Mouse (Mus musculus): ENCODE results near the gene Cstf2t.
A peak's percentile ranks its signal among the peaks of the same experiment; 100 is the strongest.

Gene Cstf2t

DNA sequence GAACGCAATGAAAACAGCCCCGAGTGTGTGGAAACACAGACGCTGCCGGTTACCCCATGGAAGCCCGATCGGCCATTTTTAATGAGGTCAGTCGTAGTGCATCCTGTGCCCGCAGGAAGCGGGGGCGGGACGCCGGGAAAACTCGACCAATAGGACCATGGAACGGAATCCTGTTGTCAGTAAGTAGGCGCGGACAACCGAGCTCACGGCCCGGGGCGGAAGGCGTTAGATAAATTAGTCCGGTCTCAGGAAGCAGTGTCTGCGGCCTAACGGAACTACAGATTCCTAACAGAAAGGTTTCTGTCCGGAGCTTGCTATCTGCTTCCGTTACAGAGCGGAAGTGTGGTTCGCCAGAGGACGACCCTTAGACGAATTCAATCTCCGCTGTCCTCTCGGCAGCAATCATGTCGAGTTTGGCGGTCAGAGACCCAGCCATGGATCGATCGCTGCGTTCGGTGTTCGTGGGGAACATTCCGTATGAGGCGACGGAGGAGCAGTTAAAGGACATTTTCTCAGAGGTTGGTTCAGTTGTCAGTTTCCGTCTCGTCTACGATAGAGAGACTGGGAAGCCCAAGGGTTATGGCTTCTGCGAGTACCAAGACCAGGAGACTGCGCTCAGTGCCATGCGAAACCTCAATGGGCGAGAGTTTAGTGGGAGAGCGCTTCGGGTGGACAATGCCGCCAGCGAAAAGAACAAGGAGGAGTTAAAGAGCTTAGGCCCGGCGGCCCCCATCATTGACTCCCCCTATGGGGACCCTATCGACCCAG, at the start of gene Cstf2t:
Gene Cstf2t (plus strand): TSS at position 176 of the 768 bp plus-strand sequence.
- peak; percentile 99 for DNase-seq

DNA sequence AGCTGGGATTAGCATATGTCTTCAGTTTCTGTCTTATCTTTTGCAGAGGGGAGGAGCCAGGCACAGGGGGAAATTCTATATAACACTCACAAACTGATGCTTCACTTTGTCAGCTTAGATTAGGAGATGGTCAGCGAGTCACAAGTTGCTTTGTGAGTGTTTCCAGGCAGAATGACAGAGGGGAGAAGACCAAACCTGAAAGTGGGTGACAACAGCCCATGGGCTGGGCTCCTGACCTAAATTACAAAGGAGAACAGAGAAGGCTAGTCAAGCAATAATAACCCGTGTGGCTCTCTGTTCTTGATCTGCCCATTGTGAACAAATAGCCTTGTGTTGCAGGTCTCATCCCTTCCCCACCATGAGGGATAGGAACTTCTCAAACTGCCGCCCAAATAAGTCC, 43.7 kb upstream of the Cstf2t start:
- no peak for DNase-seq

DNA sequence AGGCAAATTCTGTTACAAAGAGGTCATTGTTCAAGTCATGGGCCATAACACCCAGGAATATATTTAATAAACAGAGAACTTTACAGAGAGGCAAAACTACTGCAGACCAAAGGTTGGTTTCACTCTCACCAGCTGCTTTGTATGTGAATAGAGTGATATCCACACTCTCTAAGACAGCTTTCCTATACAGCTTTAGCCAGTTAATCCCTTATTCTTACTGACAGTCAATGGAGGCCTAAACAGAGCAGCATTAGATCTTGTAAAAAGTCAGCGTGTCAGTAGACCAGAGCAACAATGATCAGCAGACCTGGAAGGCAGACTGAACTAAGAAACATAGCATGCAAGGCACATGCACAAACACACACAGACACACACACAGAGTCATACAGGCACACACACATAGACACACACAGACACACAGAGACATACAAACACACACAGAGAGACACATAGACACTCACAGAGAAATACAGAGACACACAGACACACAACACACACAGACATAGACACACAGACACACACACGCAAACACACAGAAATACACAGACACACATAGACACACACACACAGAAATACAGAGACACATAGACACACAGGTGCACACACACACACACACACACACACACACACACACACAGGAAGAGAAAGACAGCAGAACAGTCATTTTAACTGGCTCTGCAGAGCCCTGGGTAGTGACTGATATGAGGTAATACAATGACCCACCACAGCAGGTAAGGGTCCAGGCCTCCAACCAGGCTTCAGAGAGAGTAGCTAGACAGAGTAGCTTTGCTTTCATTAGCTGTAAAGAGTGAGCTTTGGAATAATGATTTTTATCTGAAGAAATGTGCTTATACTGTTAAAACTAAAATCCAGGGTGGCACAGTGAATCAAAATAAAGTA, 41.4 kb upstream of the Cstf2t start:
- no peak for DNase-seq

DNA sequence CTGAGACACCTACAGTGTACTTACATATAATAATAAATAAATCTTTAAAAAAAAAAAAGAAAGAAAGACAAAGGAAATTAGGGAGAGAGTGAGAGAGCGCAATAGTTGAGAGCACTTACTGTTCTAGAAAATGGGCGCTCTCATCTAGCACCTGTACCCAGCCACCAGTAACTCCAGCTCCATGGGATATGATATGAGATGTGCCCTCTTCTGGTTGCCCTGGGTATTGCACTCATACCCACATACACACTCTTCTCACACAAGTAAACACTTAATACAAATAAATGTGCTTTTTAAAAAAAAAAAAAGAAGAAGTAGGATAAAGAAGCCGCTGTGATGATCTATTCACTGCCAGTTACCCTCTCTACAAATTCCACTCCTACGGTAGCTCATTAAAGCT, 36.0 kb upstream of the Cstf2t start:
- no peak for DNase-seq

DNA sequence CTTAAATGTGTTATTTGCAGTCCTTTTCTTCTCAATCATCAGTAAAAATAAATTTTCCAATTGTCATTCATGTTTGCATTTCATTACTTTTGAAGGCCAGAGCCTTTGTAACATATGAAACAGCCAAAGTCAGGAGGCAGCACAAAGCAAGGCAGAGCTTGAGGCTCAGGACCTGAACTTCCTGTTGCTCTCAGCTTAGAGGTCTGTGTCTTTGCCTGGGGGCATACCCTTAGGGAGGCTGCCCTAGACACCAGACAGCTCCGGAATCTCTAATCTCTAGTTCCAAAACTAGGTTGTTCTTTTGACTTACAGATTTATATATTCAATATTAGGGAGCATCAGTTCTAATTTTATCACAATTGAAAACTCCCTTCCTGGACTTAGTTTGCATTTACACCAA, 17.9 kb upstream of the Cstf2t start:
- DNase-seq, result no peak

DNA sequence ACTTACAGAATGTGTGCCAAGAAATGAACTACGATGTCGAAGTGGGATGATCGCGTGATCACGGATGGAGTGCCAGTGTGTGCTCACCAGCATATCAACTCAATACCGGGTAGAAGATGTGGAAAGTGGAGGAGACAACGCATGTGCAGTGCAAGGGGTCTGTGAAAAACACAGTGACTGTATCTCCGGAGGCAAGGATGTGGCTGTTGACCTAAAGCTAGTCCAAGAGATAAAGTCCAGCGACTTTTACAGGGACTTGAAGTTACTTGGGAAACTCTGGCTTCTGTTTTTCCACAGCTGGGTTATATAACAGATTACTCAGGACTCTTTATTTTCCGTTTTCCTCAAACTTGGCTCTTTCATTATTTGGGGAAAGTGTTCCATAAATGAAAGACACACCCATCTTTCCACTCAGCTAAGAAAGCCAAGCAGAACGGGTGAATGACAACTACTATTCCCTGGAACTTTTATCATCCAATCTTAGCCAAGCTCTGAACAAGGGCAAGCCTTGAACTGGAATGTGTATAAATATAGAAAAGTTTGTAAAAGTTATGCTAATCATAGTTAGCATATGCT, 17.3 kb upstream of the Cstf2t start:
- no peak for DNase-seq

DNA sequence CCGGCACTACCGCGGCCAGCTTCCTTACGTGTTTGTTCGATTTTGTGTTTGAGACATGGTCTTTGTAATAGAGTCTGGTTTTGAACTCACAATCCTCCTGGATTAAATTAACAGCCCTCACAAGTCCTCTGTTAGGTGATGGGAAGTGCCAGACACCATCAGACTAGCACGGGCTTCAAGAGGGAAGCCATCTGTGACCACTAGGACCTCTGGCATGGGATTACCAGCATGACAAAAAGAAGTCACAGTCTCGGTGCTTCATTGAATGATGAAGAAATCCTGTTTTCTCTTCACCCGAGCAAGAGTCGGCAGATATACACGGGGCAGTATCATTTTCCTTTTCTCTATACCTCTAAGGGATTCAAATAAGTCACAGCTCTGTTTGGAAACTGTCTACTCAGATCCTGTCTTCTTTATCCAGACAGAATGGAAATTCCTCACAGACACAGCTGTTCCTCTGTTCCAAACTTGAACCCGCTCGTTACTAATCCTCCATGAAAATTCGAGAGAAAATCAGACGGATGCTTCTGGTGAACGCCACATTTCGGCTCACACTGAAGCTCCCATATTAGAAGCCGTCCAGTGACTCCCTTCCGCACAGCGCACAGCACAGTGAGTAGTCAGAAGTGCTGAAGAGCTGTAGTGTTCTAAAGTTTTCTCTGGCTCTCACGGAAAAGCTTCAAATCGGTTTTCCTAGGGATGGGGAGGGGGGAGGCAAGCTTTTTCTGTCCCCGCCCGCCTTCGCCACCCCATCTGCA, 8.5 kb upstream of the Cstf2t start:
- DNase-seq, result no peak

DNA sequence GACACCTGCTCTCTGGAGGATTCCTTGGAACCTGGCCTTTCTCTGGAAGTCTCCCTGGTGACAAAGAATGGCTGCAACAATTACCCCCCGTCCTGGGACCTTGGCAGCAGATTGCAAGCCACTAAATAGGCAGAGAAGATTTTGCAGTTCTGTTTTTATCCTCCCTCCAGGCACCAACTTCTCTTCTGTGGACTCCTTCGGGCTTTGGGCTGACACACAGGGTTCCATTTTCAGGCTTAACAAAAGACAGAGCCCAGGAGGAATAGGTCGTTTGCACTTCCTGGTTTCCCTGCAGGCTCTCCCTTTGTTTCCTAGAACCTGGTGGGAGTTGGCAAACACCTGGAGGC, 7.9 kb upstream of the Cstf2t start:
- DNase-seq, result no peak

DNA sequence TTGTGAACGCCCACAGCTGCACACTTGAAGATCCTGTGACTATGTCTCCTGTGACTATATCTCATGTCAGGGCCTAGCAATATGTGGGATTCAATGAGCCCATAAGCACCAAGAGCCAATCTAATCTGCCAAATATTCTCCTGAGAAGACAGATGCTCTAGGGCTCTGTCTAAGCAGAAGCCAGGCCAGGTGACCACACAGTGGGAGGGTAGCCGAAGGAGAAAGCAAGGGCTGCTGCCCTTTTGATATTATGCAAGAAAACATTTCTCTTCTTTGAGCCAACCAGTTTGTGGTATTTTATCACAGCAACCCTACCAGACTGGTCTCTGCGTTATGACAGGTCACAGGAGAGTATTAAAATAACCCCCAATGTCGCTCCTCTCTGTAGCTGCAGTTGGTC, 6.5 kb upstream of the Cstf2t start:
- no peak for DNase-seq

DNA sequence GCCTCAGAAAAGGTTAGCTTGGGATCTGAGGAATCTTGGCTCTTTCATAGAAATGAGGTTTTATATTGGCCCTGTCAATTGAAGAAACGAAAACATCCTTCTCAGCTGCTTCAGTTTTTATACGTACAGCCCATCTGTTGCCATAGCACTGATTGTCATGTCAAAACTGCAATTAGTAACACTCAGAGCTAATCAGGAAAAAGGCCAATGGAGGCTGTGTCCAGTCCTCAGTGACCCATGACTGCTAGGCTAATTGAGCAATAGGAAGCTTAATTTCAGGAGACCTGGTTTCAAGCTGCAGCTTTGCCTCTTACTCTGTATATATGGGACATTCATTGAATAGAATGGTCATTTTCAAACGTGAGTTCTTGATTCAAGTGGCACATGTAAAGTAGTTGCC, 4.4 kb upstream of the Cstf2t start:
- DNase-seq, result no peak

DNA sequence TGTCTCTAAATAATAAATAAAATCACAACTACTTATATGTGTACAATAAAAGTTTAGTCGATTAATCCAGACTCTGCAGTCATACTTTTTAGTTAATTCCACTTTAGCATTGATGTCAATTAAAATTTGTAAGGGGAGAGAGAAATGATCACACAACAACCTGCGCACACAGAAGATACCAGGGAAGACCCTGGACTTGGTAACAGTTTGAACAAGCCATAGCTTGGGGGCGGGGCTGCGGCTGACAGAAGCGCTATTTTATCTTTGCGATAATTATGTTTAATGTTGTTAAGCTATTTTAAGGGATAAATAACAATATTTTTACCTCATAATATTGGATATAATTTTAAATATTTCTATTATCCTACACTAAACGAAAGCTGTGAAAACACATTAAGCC, 411 bp upstream of the Cstf2t start:
- no peak for DNase-seq

DNA sequence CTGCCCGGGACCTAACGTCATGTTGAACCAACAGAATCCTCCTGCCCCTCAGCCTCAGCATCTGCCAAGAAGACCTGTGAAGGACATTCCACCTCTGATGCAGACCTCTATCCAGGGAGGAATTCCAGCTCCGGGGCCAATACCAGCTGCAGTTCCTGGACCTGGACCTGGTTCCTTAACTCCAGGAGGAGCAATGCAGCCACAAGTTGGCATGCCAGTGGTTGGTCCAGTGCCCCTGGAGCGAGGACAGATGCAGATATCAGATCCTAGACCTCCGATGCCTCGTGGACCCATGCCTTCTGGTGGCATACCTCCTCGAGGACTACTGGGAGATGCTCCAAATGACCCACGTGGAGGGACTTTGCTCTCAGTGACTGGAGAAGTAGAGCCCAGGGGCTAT, 1.1 kb downstream of the Cstf2t start:
- peak; percentile 33 for DNase-seq

DNA sequence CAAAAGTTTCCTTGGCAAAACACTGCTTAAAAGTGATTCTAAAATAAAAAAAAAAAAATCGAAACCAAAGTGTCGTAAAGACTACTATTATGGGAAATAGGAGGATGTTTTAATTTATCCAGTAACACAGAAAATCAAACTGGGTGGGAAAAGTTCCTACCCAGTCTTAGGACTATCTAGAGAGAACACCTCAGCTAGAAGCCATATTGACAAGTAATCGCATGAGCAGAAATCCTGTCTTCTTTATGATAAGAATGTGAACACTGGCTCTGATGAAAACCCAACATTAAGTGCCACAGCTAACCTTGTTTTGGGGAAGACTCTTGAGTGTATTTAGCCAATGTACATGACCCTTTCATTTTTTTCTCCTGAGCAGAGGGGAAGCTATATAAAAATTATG, 15.2 kb downstream of the Cstf2t start:
- no peak for DNase-seq

DNA sequence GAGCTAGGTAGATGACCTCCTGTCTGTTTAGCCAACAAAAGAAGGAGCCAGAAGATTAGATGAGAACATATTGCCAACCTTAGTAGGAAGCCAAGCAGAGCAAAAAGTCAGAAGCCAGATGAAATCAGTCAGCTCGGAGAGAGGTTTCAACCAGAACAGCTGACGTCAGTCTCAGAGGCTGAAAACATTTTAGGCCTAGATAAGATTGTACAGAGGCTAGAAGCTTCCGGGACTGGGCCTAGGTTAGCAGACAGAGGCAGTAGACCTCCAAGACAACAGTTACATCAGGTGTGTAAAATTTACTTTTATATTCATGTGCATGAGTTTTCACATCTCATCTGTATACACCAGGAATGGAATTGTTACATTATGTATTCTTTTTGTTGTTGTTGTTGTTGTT, 16.7 kb downstream of the Cstf2t start:
- DNase-seq, result no peak

DNA sequence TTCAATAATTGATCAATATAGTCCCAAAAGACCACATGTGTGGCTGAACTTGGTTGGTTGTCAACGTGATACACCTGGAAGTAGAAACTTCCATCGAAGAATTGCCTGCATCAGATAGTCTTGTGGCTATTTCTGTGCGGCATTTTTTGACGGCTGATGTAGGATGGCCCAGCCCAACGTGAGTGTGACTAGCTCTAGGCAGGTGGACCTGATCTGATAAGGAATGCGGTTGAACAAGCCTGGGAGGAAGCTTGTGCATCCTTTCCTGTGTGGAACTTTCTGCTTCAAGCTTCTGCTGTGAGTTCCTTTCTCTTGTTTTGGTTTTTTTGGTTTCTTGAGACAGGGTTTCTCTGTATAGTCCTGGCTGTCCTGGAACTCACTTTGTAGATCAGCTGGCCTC, 22.1 kb downstream of the Cstf2t start:
- DNase-seq, result no peak

DNA sequence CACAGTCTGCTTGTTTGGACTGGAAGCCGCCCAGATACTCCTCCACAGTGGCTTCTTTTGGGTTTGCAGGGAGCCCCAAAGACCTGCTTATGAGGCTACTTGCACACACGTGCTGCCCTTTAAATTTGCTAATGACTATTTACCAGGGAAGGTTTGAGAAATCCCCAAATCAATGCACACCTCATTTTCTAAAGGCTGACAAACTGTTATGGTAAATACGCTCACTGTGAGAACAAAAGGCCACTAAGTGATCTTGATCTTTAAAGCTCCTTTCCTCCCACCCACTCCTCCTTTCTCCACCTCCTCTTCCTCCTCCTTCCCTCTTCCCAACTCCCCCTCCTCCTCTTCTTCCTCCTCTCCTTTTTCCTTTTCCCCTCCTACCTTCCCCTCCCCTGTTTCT, 23.4 kb downstream of the Cstf2t start:
- DNase-seq, result no peak

DNA sequence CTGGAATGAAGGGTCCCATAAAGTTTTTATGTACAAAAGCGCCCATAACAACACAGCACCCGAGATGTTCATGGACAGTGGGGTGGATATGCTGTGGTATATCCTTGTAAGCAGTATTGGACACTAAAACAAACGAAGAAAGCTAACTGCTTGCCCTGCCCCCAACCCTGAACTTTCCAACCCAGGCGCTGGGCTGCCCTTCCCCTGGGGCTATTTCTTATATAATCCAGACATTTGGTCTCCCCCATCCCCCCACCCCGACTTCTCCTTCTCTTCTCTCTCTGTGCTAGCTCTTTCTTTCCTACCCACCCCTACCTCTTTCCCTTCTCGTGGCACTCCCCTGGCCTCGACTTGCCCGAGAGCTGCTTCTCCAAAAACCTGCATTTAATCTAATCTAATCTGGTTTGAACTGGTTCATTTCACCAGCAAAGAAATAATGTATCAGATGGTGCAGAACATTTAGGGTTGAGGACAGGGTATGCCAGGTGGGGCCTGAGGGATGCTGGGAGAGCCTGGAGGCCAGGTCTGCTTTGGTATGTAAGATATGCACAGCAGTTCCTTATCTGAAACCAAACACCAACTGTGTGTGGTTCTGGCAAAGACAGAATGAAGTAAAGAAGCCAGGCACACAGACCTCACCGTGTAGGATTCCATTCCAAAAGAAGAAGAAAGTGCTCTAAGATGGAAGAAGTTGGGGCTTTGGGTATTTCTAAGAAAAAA, 24.4 kb downstream of the Cstf2t start:
- DNase-seq, result no peak

DNA sequence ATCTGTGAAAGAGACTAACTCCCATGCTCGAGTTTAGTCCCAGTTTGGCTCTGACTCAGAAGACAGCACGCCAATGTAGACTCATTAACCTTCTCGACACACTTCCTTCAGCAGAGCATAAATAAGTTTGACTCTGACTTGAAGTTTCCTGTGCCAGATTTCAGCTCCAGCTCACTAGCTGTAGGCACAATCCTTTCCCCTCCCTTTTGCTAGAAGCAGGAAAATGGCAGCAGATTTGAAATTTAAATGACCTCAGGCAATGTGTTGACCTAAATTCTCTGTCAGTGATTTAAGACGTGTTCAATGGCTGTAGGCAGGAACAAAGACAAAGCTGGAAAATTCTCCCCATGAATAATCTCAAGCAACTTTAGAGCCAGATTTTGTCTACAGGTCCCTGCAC, 32.1 kb downstream of the Cstf2t start:
- DNase-seq, result no peak

DNA sequence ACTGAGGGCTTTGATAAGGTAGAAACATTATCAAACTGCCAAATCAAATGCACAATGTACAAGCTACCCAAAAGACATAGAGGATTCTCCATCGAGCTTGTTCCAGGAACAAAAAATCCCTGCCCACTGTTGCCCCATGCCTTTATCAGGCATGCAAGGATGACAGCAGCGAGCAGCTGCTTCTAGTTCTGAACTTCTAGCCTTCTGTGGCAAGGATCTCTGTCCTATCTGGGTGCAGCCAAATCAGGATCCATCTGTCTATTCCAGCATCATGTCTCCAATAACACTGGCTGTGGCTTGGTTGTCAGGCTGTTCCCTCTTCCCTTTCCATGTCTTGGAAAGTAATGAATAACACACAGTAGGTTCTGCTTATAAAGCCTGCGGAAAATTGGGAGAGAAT, 42.0 kb downstream of the Cstf2t start:
- DNase-seq, result no peak

DNA sequence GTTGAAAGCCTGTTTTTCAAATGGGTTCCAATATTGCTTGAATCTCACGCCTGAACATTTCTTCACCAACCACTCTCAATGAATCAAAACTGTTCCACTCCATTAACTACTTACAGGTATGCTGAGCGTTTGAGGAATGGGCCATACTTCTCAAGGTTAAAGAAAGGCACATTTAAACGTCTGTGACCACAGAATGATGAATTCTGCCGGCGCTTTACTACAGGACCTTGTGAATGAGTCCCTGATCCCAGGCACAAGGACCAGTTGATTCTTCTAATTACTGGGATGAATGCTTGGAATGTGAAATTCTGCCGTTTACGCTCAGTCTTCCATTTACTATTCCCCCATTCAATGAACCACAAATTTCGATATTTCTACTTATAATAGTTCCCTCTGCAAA, 50.0 kb downstream of the Cstf2t start:
- DNase-seq, result no peak

DNA sequence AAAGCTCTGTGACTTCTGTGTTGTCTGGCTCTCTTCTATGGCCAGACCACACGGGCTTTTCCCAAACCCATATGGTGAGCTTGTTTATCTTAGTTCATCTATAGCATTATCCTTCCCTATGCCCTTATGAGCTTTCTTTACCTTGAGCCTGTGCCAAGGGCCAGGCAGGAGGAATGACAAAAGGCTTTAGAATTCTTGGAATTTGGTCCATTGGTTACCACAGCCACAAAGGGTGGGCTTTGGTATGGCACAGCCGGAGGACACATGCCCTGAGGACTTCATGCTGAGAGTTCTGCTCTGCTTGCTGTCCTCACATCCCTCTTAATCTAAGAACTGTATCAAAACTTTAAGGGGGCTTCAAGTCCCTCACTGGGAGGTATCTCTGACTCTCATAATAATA, 53.7 kb downstream of the Cstf2t start:
- no peak for DNase-seq
